Mouse (Mus musculus): Measurements from ENCODE around the gene Angptl4. TPM values are rescaled to one million over a fixed set of nuclear protein-coding genes. Genes with fewer than 3 reads are reported as not detected.
A peak's percentile ranks its signal among the peaks of the same experiment; 100 is the strongest.

Angptl4 gene
- polyA plus RNA-seq, 1 experiment = 11.3 TPM

DNA sequence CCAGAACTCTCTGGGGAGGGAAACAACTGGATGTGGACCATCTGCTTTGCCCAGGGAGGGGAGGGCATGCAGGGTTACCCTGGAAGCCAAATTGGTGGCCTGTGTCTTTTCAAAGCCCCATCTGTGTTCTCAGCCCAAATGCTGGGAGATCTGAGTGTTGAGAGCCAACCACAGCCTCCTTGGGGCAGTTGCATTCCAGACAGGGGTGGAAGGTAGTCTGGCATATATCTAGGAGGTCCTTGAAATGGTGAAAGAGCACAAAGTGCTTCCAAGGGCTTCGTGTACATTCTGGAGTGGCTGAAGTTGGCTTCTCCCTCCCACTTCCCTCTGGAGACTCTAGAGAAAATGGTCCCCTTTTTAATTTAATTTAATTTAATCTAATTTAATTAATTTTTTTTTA, 23.1 kb upstream of the Angptl4 start:
- no peak for DNase-seq (ENCODE audit: low spot score)

DNA sequence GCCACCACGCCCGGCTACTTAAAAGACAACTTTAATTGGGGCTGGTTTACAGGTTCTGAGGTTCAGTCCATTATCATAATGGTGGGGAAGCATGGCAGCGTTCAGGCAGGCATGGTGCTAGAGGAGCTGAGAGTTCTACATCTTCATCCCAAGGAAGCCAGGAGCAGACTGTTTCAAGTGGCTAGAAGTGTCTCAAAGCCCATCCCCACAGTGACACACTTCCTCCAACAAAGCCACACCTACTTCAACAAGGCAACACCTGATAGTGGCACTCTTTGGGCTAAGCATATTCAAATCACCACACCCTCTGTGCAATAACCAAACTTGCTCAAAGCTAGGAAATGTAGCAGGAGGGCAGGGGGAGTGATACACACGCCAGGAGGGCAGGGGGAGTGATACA, 22.6 kb upstream of the Angptl4 start:
- DNase-seq (ENCODE audit: low spot score) = no peak

GRCm38 (mm10) chr17:33802221-33802620, 20.6 kb upstream of the Angptl4 start:
- no peak for DNase-seq (ENCODE audit: low spot score)

GRCm38 (mm10) chr17:33799277-33799676, 17.6 kb upstream of the Angptl4 start:
- DNase-seq (ENCODE audit: low spot score) = no peak

- DNase-seq (ENCODE audit: low spot score) = no peak
These were observed 16.7 kb upstream of the Angptl4 start for GRCm38 (mm10) chr17:33798306-33798705.

DNA sequence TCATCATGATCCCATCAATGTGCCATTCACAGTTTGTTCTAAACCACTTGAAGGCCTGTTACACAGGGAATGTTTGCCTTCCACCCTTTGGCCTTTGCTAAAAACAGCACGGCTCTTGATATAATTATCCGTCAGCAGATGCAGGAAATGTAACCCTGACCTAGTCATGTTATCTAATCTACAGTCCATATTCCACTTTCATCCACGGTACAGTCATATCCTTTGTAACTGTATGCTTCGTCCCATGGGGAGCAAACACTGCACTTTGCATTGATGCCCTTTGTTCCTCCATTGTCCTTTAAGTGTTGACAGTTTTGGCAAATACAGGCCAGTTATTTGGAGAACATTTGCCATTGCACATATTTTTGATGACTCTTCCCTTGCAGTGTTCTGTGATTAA, 7.1 kb upstream of the Angptl4 start:
- DNase-seq (ENCODE audit: low spot score) = no peak

DNA sequence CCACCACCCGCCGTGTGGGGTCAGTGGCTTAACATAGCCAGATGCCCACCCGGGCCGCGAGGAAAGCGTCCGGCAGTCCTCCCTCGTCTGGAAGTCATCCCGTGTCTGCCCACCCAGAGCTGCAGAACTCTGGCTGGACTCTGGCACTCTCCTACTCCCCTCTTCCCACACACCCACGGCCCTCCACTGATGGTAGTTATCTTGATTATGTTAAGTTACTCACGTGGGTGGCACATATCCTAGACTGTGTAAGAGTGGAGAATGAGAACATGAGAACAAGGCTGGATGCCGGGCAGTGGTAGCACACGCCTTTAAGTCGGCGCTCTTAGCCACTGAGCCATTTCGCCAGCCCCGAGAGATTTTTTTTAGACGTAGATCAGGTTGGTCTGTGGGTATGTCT, 4.7 kb upstream of the Angptl4 start:
- no peak for DNase-seq (ENCODE audit: low spot score)

GRCm38 (mm10) chr17:33784939-33785338, 3.3 kb upstream of the Angptl4 start:
- no peak for DNase-seq (ENCODE audit: low spot score)

DNA sequence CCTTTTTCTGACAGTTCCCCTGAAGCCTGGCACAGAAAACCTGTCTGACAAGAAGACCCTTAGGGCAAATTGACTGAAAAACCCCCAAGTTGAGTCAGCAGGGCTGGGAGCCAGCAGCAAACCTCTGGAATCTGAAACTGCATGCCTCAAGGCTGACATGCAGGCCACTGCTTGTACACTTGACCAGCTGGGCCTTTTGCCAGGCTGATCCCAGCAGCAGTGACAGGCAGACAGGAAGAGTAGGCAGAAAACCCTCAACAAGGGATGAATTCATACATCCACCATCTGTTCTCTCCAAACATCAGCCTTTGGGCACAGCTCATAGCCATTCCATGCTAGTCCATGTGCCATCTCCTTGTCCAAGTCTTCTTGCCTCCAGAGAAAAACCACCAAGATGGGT, 1.8 kb upstream of the Angptl4 start:
- DNase-seq (ENCODE audit: low spot score) = peak; percentile 58

DNA sequence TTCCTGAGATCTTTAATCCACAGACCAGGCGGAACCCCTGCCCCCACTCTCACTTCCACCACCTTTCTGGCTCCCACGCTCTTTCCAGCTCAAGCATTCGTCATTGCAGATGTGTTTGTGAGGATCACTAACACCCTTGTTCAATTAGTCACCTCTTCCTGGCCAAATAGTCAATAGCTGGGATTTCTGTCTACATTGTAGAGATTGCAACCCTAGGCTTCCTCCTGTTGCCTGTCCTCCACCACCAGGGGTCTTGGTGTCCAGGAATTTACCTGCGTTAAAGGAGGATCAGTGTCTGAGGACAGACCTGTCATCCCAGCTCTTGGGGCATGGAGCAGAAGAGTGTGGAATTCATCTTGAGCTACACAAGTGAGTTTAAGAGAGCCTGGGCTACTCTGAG, 437 bp upstream of the Angptl4 start:
- DNase-seq (ENCODE audit: low spot score) = no peak

- no peak for DNase-seq (ENCODE audit: low spot score)
These were observed 1.2 kb downstream of the Angptl4 start for GRCm38 (mm10) chr17:33780431-33780830.

DNA sequence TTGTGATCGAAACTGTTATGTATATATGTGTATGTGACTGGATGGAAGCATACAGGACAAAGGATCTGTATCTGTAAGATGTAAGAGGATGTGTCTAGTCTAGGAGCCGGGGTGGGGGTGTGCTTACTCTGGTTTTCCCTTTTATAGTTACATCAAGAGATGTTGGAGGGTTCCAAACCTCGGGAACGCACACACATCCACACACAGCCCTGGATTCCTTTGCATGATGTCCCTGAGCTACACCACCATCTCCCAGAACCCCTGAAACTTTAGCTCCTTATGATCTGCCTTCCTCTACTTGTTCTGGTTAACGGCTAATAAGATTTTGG, 1.7 kb downstream of the Angptl4 start:
- DNase-seq (ENCODE audit: low spot score) = no peak

GRCm38 (mm10) chr17:33779271-33779966, 2.2 kb downstream of the Angptl4 start:
- peak; percentile 68 for DNase-seq (ENCODE audit: low spot score)

- DNase-seq (ENCODE audit: low spot score) = no peak
These were observed 6.3 kb downstream of the Angptl4 start for GRCm38 (mm10) chr17:33775287-33775686.

DNA sequence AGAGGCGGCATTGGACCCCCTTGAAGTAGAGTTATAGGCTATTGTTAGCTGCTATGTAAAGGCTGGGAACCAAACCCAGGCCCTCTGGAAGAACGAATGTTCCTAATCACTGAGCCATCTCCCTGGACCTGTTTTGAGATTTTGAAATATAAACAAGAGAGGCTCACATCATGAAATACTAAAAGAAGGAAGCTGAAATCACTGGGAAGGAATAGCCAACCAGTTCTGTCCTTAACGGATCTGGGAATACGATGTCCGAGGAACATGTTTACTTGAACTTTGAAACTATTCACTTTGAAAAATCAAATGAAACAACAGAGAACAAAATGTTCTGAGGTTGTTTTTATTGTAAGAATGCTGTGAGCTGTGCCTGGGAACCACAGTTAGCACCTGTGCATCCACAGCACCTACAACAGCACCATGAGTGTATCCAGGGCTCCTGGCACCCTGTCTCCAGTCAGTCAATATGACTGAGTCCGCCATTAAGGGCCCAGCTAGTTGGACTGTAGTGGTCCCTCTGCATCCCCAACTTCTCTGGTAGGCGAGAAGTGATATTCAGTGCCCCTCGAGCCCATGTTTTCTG, 7.0 kb downstream of the Angptl4 start:
- no peak for DNase-seq (ENCODE audit: low spot score)

- DNase-seq (ENCODE audit: low spot score) = no peak
These were observed 7.6 kb downstream of the Angptl4 start for GRCm38 (mm10) chr17:33773871-33774572.

DNA sequence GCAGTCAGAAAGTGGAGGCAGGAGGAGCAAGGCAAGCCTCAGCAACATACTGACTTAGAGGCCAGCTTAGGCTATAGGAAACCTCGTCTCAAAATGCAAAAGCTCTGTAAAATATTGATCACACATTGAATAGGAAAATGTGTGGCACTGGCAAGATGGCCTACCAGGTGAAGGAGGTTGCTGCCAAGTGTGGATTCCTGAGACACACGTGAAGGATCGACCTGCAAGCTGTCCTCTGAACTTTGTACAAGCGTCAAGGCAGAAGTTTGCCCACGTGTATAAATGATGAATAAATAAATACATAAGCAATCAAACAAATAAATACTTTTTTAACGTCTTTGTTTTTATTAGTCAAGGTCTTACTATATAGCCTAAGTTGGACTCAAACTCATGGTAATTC, 8.2 kb downstream of the Angptl4 start:
- no peak for DNase-seq (ENCODE audit: low spot score)

DNA sequence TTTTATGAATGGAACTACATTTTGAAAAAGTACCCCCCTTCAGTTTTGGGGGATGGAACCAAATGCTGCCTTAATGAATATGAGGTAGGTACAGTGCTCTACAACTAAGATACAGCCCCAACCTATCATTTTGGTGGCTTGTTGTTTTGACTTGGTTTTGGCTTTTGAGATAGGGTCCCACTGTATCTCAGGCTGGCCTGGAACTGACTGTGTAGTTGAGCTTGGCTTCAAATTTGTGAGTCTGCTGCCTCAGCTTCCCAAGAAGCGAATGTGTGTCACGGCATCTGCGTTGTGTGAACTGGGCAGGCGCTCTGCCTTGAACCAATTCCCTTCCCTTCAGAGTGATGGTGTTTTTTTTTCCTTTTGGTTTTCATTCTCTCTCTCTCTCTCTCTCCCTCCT, 10.0 kb downstream of the Angptl4 start:
- no peak for DNase-seq (ENCODE audit: low spot score)

GRCm38 (mm10) chr17:33766389-33766788, 15.2 kb downstream of the Angptl4 start:
- no peak for DNase-seq (ENCODE audit: low spot score)

DNA sequence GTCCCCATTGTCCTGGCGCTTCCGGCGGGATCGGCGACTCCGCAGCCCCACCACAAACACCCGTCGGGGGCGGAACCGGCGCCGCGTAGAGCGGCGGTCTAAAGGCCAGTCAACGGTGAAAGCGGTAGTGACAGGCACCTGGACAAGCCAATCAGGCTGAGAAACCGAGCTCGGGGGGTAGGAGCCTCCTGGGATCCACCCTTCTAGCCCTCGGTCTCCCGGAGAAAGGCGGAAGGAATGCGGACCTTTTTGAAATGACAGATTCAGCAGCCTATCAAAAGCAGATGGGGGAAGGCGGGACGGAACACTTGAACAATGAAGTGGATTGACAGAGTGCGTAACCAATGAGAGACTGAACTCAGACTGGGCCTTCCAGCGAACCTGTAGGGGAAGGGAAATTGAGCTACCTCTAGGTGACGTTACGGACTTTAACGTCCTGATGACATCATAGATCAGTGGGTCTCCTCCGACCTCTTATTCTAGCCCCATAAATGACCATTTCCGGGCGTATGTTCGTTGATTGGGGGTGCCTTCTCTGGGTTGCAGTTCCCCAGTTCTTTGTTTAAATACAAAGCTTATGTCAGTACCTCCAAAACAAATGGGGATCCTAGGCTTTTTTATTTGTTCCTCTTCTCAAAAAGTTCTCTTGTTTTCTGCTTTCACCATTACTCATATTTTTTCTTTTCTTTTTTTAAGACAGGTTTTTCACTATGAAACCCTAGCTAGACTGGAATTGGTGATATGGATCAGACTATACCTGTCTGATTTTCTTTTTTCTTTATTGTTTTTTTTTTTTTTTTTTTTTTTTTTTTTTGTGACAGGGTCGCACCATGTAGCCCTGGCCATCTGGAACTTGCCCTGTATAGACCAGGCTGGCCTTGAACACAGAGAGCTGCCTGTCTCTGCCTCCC, 21.1 kb downstream of the Angptl4 start, which contains the start of gene Rab11b:
Gene Rab11b, minus strand, starts transcription at position 276 of the 911 bp plus-strand sequence.
- peak; percentile 94 for DNase-seq (ENCODE audit: low spot score)

GRCm38 (mm10) chr17:33759767-33760254, 21.8 kb downstream of the Angptl4 start:
- DNase-seq (ENCODE audit: low spot score) = peak; percentile 88

- DNase-seq (ENCODE audit: low spot score) = no peak
These were observed 24.4 kb downstream of the Angptl4 start for GRCm38 (mm10) chr17:33757231-33757630.
